Mouse (Mus musculus): ENCODE data around the gene Arap1.

DNA sequence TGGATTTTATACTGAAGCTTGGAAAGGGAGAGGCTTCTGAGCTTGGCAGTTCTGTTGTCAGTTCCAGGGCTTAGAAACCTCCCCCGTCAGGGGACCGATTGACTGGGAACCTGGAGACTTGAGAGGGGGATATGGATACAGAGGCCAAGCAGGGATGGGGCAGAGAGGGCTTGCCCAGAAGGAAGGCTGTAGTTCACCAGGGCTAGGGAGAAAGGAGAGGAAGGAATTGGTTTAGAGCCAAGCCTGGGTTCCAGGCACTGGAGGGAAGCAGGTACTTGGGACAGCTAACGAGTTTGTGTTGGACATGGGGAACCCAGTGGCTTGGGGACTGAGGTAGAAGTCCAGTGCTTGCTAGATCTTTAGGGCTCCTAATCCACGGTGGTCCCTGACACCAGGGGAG lies 18.3 kb upstream of the Arap1 start:
- no peak for TF ChIP-seq CTCF (IDR thresholded peaks at IDR 0.05; ENCODE audit: low read depth, low read length)
- TF ChIP-seq POLR2A (IDR thresholded peaks at IDR 0.05; ENCODE audit: insufficient read depth, low read length): no peak
- TF ChIP-seq EP300 (IDR thresholded peaks at IDR 0.05; ENCODE audit: insufficient read depth, low read depth, low read length): no peak
